Mouse (Mus musculus) ES-E14 (cell line): ENCODE measurements around the gene Fance.

Experiments
- CHD2 ChIP-seq: IDR thresholded peaks from 2 replicates; pipeline ENCODE4 v1.6.1; 2014; ENCODE audit warnings: mild to moderate bottlenecking, low read depth, low read length, inconsistent platforms
- MAFK ChIP-seq: IDR thresholded peaks from 2 replicates; pipeline ENCODE4 v1.6.1; 2014; ENCODE audit warnings: mild to moderate bottlenecking, low read depth, low read length, inconsistent platforms; ENCODE audit not compliant: insufficient read depth
- ZNF384 ChIP-seq: IDR thresholded peaks from 2 replicates; pipeline ENCODE4 v1.6.1; 2012; ENCODE audit warnings: low read depth, low read length, inconsistent platforms

- TF ChIP-seq MAFK: no peak
- no peak for TF ChIP-seq ZNF384
- no peak for TF ChIP-seq CHD2
Measured at GRCm38 (mm10) chr17:28300850-28301249, 12.5 kb upstream of the Fance start.
